Mouse (Mus musculus): ENCODE data around the gene Plekha7. TPM values are rescaled to one million over a fixed set of nuclear protein-coding genes. Genes with fewer than 3 reads are reported as not detected.

Plekha7 gene
- polyA plus RNA-seq, 1 experiment from 2014 or later = 6.9 TPM

GRCm38 (mm10) chr7:116184358-116185057, 123.7 kb downstream of the Plekha7 start:
- no peak for DNase-seq (ENCODE audit: low spot score)
- Histone ChIP-seq H3K27ac (peak overlapping the region; percentile 50; the same call in 1 of the 2 replicates), H3K27me3 (ENCODE audit: low read depth, poor library complexity, severe bottlenecking) (peaks cover 3% of the 10 kb centered on the region; the same call in 1 of the 2 replicates), H3K9me3 (replicated peaks) (no peaks in the 10 kb centered on the region), H3K4me1 (peaks cover 28% of the 10 kb centered on the region), H3K4me3 (no peak overlapping the region), H3K36me3 (no peaks in the 10 kb centered on the region)
- WGBS = 54% methylated on average over 11 of the region's 11 CpGs

GRCm38 (mm10) chr7:116182451-116182850, 125.7 kb downstream of the Plekha7 start:
- peaks cover 3% of the 10 kb centered on the region; the same call in 1 of the 2 replicates for H3K27me3 ChIP-seq (ENCODE audit: low read depth, poor library complexity, severe bottlenecking)
- H3K9me3 ChIP-seq (replicated peaks) = no peaks in the 10 kb centered on the region
- H3K4me1 ChIP-seq = peaks cover 24% of the 10 kb centered on the region
- no peak overlapping the region for H3K27ac ChIP-seq
- DNase-seq (ENCODE audit: low spot score) = no peak
- H3K4me3 ChIP-seq = no peak overlapping the region
- WGBS = 89% methylated on average over 1 of the region's 1 CpGs
- no peaks in the 10 kb centered on the region for H3K36me3 ChIP-seq

- H3K27me3 ChIP-seq (ENCODE audit: low read depth, poor library complexity, severe bottlenecking) = peaks cover 3% of the 10 kb centered on the region; the same call in 1 of the 2 replicates
- 90% methylated on average over 5 of the region's 5 CpGs for WGBS
Observed at GRCm38 (mm10) chr7:116181444-116181946, 126.7 kb downstream of the Plekha7 start.

GRCm38 (mm10) chr7:116178916-116179315, 129.3 kb downstream of the Plekha7 start:
- no peaks in the 10 kb centered on the region for H3K9me3 ChIP-seq (replicated peaks)

More at GRCm38 (mm10) chr7:116181444-116181946, 126.7 kb downstream of the Plekha7 start:
- Histone ChIP-seq H3K9me3 (replicated peaks) (no peaks in the 10 kb centered on the region), H3K4me1 (peaks cover 14% of the 10 kb centered on the region), H3K4me3 (no peak overlapping the region), H3K36me3 (no peaks in the 10 kb centered on the region), H3K27ac (no peak overlapping the region)
- no peak for DNase-seq (ENCODE audit: low spot score)

GRCm38 (mm10) chr7:116172774-116173173, 135.4 kb downstream of the Plekha7 start:
- Histone ChIP-seq H3K4me1 (peaks cover 11% of the 10 kb centered on the region), H3K27ac (no peak overlapping the region), H3K36me3 (no peaks in the 10 kb centered on the region), H3K4me3 (no peak overlapping the region), H3K9me3 (replicated peaks) (no peaks in the 10 kb centered on the region), H3K27me3 (ENCODE audit: low read depth, poor library complexity, severe bottlenecking) (no peaks in the 10 kb centered on the region)
- 90% methylated on average over 10 of the region's 10 CpGs for WGBS
- no peak for DNase-seq (ENCODE audit: low spot score)

More at GRCm38 (mm10) chr7:116178916-116179315, 129.3 kb downstream of the Plekha7 start:
- no peak overlapping the region for H3K27ac ChIP-seq
- 83% methylated on average over 3 of the region's 3 CpGs for WGBS
- no peak for DNase-seq (ENCODE audit: low spot score)
- no peaks in the 10 kb centered on the region for H3K4me1 ChIP-seq
- H3K36me3 ChIP-seq = no peaks in the 10 kb centered on the region
- peaks cover 3% of the 10 kb centered on the region; the same call in 1 of the 2 replicates for H3K27me3 ChIP-seq (ENCODE audit: low read depth, poor library complexity, severe bottlenecking)
- H3K4me3 ChIP-seq = no peak overlapping the region

GRCm38 (mm10) chr7:116169426-116169825, 138.8 kb downstream of the Plekha7 start:
- no peak overlapping the region for H3K27ac ChIP-seq
- no peaks in the 10 kb centered on the region for H3K36me3 ChIP-seq
- 83% methylated on average over 4 of the region's 4 CpGs for WGBS
- peaks cover 11% of the 10 kb centered on the region for H3K4me1 ChIP-seq
- no peaks in the 10 kb centered on the region for H3K27me3 ChIP-seq (ENCODE audit: low read depth, poor library complexity, severe bottlenecking)
- no peak for DNase-seq (ENCODE audit: low spot score)
- no peaks in the 10 kb centered on the region for H3K9me3 ChIP-seq (replicated peaks)
- no peak overlapping the region for H3K4me3 ChIP-seq

GRCm38 (mm10) chr7:116168224-116168623, 140.0 kb downstream of the Plekha7 start:
- WGBS = 93% methylated on average over 7 of the region's 7 CpGs
- Histone ChIP-seq H3K4me1 (peaks cover 8% of the 10 kb centered on the region), H3K27me3 (ENCODE audit: low read depth, poor library complexity, severe bottlenecking) (no peaks in the 10 kb centered on the region), H3K9me3 (replicated peaks) (no peaks in the 10 kb centered on the region), H3K36me3 (no peaks in the 10 kb centered on the region), H3K27ac (no peak overlapping the region), H3K4me3 (no peak overlapping the region)
- no peak for DNase-seq (ENCODE audit: low spot score)

GRCm38 (mm10) chr7:116164232-116164631, 143.9 kb downstream of the Plekha7 start:
- Histone ChIP-seq H3K27ac (no peak overlapping the region), H3K36me3 (no peaks in the 10 kb centered on the region), H3K9me3 (replicated peaks) (no peaks in the 10 kb centered on the region), H3K4me1 (peaks cover 2% of the 10 kb centered on the region; the same call in 1 of the 2 replicates), H3K27me3 (ENCODE audit: low read depth, poor library complexity, severe bottlenecking) (no peaks in the 10 kb centered on the region), H3K4me3 (no peak overlapping the region)
- DNase-seq (ENCODE audit: low spot score) = no peak
- WGBS = 96% methylated on average over 12 of the region's 12 CpGs

GRCm38 (mm10) chr7:116161544-116161943, 146.6 kb downstream of the Plekha7 start:
- no peak overlapping the region for H3K27ac ChIP-seq
- H3K4me3 ChIP-seq = no peak overlapping the region
- WGBS = 24% methylated on average over 5 of the region's 5 CpGs
- no peaks in the 10 kb centered on the region for H3K9me3 ChIP-seq (replicated peaks)
- H3K36me3 ChIP-seq = no peaks in the 10 kb centered on the region
- peak; percentile 56 for DNase-seq (ENCODE audit: low spot score)
- H3K4me1 ChIP-seq = peaks cover 6% of the 10 kb centered on the region
- 0 out of 2 replicates have a peak, but pooled peaks cover 7% of the 10 kb centered on the region for H3K27me3 ChIP-seq (ENCODE audit: low read depth, poor library complexity, severe bottlenecking)

- peaks cover 6% of the 10 kb centered on the region for H3K4me1 ChIP-seq
- H3K27ac ChIP-seq = peak overlapping the region; percentile 37; the same call in 1 of the 2 replicates
- no peak overlapping the region for H3K4me3 ChIP-seq
- H3K27me3 ChIP-seq (ENCODE audit: low read depth, poor library complexity, severe bottlenecking) = 0 out of 2 replicates have a peak, but pooled peaks cover 7% of the 10 kb centered on the region
- no peaks in the 10 kb centered on the region for H3K36me3 ChIP-seq
- H3K9me3 ChIP-seq (replicated peaks) = no peaks in the 10 kb centered on the region
- no peak for DNase-seq (ENCODE audit: low spot score)
- 67% methylated on average over 14 of the region's 14 CpGs for WGBS
Observed at GRCm38 (mm10) chr7:116156894-116157143, 151.4 kb downstream of the Plekha7 start.

- WGBS = 61% methylated on average over 17 of the region's 17 CpGs
- Histone ChIP-seq H3K27ac (peak overlapping the region; percentile 37; the same call in 1 of the 2 replicates), H3K27me3 (ENCODE audit: low read depth, poor library complexity, severe bottlenecking) (0 out of 2 replicates have a peak, but pooled peaks cover 7% of the 10 kb centered on the region), H3K4me3 (no peak overlapping the region), H3K4me1 (peaks cover 6% of the 10 kb centered on the region), H3K9me3 (replicated peaks) (no peaks in the 10 kb centered on the region), H3K36me3 (no peaks in the 10 kb centered on the region)
- DNase-seq (ENCODE audit: low spot score) = peak; percentile 38
Observed at GRCm38 (mm10) chr7:116156072-116156893, 151.9 kb downstream of the Plekha7 start.

GRCm38 (mm10) chr7:116153781-116154368, 154.3 kb downstream of the Plekha7 start:
- H3K4me3 ChIP-seq = no peak overlapping the region
- H3K27ac ChIP-seq = no peak overlapping the region
- H3K36me3 ChIP-seq = no peaks in the 10 kb centered on the region
- no peak for DNase-seq (ENCODE audit: low spot score)
- H3K27me3 ChIP-seq (ENCODE audit: low read depth, poor library complexity, severe bottlenecking) = 0 out of 2 replicates have a peak, but pooled peaks cover 7% of the 10 kb centered on the region
- WGBS = 58% methylated on average over 2 of the region's 2 CpGs
- no peaks in the 10 kb centered on the region for H3K9me3 ChIP-seq (replicated peaks)
- peaks cover 6% of the 10 kb centered on the region for H3K4me1 ChIP-seq
